Mouse (Mus musculus) G1E (cell line): ENCODE results near the gene Rpgrip1. TPM values are rescaled to one million over a fixed set of nuclear protein-coding genes. Genes with fewer than 3 reads are reported as not detected.

ENCODE experiments used
- ATAC-seq: 2 replicates; pipeline ENCODE4 v1.8.0; 2016; ENCODE audit warnings: mild to moderate bottlenecking; ENCODE audit not compliant: insufficient number of reproducible peaks, poor library complexity, low FRiP score, severe bottlenecking; ENCODE audit errors: extremely low read depth
- DNase-seq: peaks from one replicate; pipeline ENCODE4 v3.0.0; 2012; ENCODE audit warnings: low spot score
- H3K27me3 ChIP-seq: 2 replicates; pipeline ENCODE4 v1.6.1; 2012; ENCODE audit warnings: mild to moderate bottlenecking, low read length, inconsistent platforms; ENCODE audit not compliant: insufficient read depth
- H3K36me3 ChIP-seq: replicated peaks from 2 replicates; pipeline ENCODE3; 2012; ENCODE audit warnings: mild to moderate bottlenecking, inconsistent platforms
- H3K4me1 ChIP-seq: 2 replicates; pipeline ENCODE4 v1.6.1; 2012; ENCODE audit warnings: low read depth, low read length, inconsistent platforms, mixed read lengths; ENCODE audit not compliant: insufficient read depth
- H3K4me3 ChIP-seq: 2 replicates; pipeline ENCODE4 v1.5.1; 2012; ENCODE audit warnings: low read depth, mild to moderate bottlenecking, inconsistent platforms, low read length, moderate library complexity, mixed read lengths
- H3K9me3 ChIP-seq: replicated peaks from 2 replicates; pipeline ENCODE4 v1.6.1; 2012; ENCODE audit warnings: inconsistent platforms
- CTCF ChIP-seq: IDR thresholded peaks from 2 replicates; pipeline ENCODE4 v1.5.1; 2012; ENCODE audit warnings: low read depth, low read length, inconsistent platforms, mixed read lengths
- GATA1 ChIP-seq: IDR thresholded peaks from 2 replicates; pipeline ENCODE4 v1.6.1; 2012; ENCODE audit warnings: borderline replicate concordance, low read length, inconsistent platforms, mixed read lengths
- GATA2 ChIP-seq: IDR thresholded peaks from 2 replicates; pipeline ENCODE4 v1.6.1; 2012; ENCODE audit warnings: low read depth, low read length, inconsistent platforms, borderline replicate concordance
- POLR2AphosphoS5 ChIP-seq: IDR thresholded peaks from 2 replicates; pipeline ENCODE4 v1.6.1; 2012; ENCODE audit warnings: low read depth, low read length, inconsistent platforms; ENCODE audit not compliant: insufficient replicate concordance
- TAL1 ChIP-seq: conservative IDR thresholded peaks from 2 replicates; pipeline ENCODE4 v1.6.1; 2012; ENCODE audit warnings: low read depth, low read length, inconsistent platforms, mixed read lengths
- polyA plus RNA-seq: library from polyadenylated mRNA; stranded (reverse); fragments of >175 nt; gene quantifications from 2 replicates; pipeline ENCODE4 v1.2.3, GENCODE M21; 2012
- total RNA-seq, 2 experiments: library from RNA; stranded (forward) in 1 of 2; stranded (reverse) in 1 of 2; fragments of 200-1000 nt in 1 of 2; fragments of >200 nt in 1 of 2; fragmentation: Nextera tagmentation in 1 of 2; gene quantifications; 2 replicates each; pipeline ENCODE4 v1.2.3; 2014 to 2017

The Rpgrip1 gene
- total and polyA plus RNA-seq, 3 experiments, result 0.17 to 3.1 (median 0.30) TPM

GRCm38 (mm10) chr14:52103856-52104676 lies 6.4 kb upstream of the Rpgrip1 start, which contains the start of gene Hnrnpc:
Hnrnpc (minus strand) TSS chr14:52104028.
- H3K36me3 ChIP-seq, result peaks cover 17% of the 10 kb centered on the region
- peak; percentile 99 for DNase-seq
- no peaks in the 10 kb centered on the region for H3K9me3 ChIP-seq
- H3K4me3 ChIP-seq, result peak within 1 kb of the TSS; percentile 98
- H3K4me1 ChIP-seq, result peaks cover 28% of the 10 kb centered on the region
- H3K27me3 ChIP-seq, result no peaks in the 10 kb centered on the region
- TF ChIP-seq POLR2AphosphoS5, result peak; percentile 74; the same call in 1 of the 2 replicates
- no peak for TF ChIP-seq GATA2
- ATAC-seq, result peak; percentile 92

- TF ChIP-seq GATA1 (no peak), GATA2 (no peak), POLR2AphosphoS5 (no peak)
- no peak for DNase-seq
- Histone ChIP-seq H3K27me3 (no peaks in the 10 kb centered on the region), H3K9me3 (no peaks in the 10 kb centered on the region), H3K4me3 (peak overlapping the region; percentile 98), H3K36me3 (peaks cover 13% of the 10 kb centered on the region), H3K4me1 (peaks cover 25% of the 10 kb centered on the region)
- 0 out of 2 replicates have a peak, but pooled peaks have one; percentile 0 for ATAC-seq
These were observed 5.7 kb upstream of the Rpgrip1 start for GRCm38 (mm10) chr14:52104677-52105285.

GRCm38 (mm10) chr14:52105308-52105707 lies 5.2 kb upstream of the Rpgrip1 start:
- no peak for ATAC-seq
- DNase-seq, result no peak
- Histone ChIP-seq H3K36me3 (peaks cover 11% of the 10 kb centered on the region), H3K9me3 (no peaks in the 10 kb centered on the region), H3K4me3 (no peak overlapping the region), H3K4me1 (peaks cover 24% of the 10 kb centered on the region), H3K27me3 (no peaks in the 10 kb centered on the region)
- no peak for TF ChIP-seq GATA2

DNA sequence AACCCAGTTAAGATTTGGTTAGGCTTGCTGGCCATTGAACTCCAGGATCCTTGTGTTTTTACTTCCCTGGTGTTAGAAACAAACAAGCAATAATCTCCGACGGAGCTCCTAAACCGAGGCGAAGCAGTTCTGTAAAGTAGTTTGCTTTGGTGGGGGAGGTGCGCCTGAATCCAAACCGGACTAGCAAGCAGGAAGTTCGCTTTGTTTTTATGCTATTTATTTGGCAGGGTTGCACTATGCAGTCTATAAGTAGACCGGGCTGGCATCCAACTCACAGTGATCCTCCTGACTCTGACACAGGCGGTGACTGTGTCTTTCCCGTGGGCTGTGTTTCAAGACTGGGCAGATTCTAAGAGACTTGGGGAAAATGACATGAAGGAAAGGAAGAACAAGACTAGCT lies 3.8 kb upstream of the Rpgrip1 start:
- Histone ChIP-seq H3K36me3 (peaks cover 3% of the 10 kb centered on the region), H3K4me1 (peaks cover 14% of the 10 kb centered on the region), H3K9me3 (no peaks in the 10 kb centered on the region), H3K27me3 (peaks cover 5% of the 10 kb centered on the region; the same call in 1 of the 2 replicates), H3K4me3 (no peak overlapping the region)
- DNase-seq (no peak), ATAC-seq (no peak)
- TF ChIP-seq POLR2AphosphoS5 (no peak), TAL1 (no peak), CTCF (no peak), GATA1 (no peak), GATA2 (no peak)

DNA sequence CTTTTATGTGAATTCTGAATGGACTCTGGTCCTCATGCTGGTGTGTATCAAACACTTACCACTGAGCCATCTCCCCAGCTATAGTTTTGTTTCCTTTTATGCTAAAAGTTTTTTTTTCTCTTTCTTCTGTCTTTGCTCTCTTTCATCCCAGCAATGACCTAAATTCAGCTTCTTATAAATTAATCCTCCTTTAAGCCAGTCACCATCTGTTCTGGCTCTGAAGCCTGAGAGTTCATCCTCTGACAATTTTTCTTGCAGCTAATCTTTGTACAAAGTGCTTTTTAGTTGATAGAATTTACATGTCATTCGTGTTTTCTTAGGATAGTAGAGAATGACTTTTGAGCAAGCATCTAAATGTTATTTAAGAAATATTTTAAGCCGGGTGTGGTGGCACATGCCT lies 2.5 kb upstream of the Rpgrip1 start:
- H3K9me3 ChIP-seq, result no peaks in the 10 kb centered on the region
- TF ChIP-seq TAL1, result no peak
- no peak for TF ChIP-seq CTCF
- TF ChIP-seq POLR2AphosphoS5, result no peak
- no peak for TF ChIP-seq GATA2
- no peak for TF ChIP-seq GATA1
- no peak for DNase-seq
- no peak overlapping the region for H3K4me3 ChIP-seq
- no peak for ATAC-seq
- H3K36me3 ChIP-seq, result no peaks in the 10 kb centered on the region
- H3K4me1 ChIP-seq, result peaks cover 10% of the 10 kb centered on the region
- H3K27me3 ChIP-seq, result peaks cover 6% of the 10 kb centered on the region

GRCm38 (mm10) chr14:52114101-52114500 lies 3.6 kb downstream of the Rpgrip1 start:
- Histone ChIP-seq H3K27me3 (peaks cover 14% of the 10 kb centered on the region), H3K4me1 (peaks cover 1% of the 10 kb centered on the region; the same call in 1 of the 2 replicates), H3K4me3 (no peak overlapping the region), H3K36me3 (no peaks in the 10 kb centered on the region), H3K9me3 (no peaks in the 10 kb centered on the region)
- no peak for TF ChIP-seq GATA1
- no peak for TF ChIP-seq TAL1
- no peak for TF ChIP-seq GATA2
- TF ChIP-seq CTCF, result no peak
- no peak for TF ChIP-seq POLR2AphosphoS5
- no peak for DNase-seq
- ATAC-seq, result no peak

DNA sequence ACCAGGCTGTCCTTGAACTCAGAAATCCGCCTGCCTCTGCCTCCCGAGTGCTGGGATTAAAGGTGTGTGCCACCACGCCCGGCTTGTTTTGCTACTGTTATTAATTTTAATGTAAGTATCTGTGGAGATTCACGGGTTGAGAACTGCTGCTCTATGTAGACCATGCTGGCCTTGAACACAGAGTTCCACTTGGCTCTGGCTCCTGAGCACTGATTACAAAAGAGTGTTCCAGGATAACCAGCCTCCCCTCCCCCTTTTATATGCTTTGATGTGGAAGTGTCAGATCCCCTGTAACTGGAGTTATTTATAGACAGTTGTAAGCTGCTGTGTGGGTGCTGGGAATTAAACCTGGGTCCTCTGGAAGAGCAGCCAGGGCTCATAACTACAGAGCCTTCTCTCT lies 6.7 kb downstream of the Rpgrip1 start:
- ATAC-seq (no peak), DNase-seq (no peak)
- Histone ChIP-seq H3K36me3 (no peaks in the 10 kb centered on the region), H3K27me3 (peaks cover 17% of the 10 kb centered on the region), H3K9me3 (no peaks in the 10 kb centered on the region), H3K4me1 (peaks cover 4% of the 10 kb centered on the region; the same call in 1 of the 2 replicates), H3K4me3 (no peak overlapping the region)
- TF ChIP-seq TAL1 (no peak), GATA1 (no peak), CTCF (no peak), GATA2 (no peak), POLR2AphosphoS5 (no peak)
